Mouse (Mus musculus) lung, postnatal 0 days (tissue): ENCODE measurements around the gene Vps8.

Experiments
- CTCF ChIP-seq: IDR thresholded peaks from 2 replicates; pipeline ENCODE4 v1.5.1; 2016; ENCODE audit warnings: antibody characterized with exemption, mild to moderate bottlenecking
- EP300 ChIP-seq: IDR thresholded peaks from 2 replicates; pipeline ENCODE4 v1.6.1; 2016; ENCODE audit warnings: antibody characterized with exemption, mild to moderate bottlenecking, control low read depth

DNA sequence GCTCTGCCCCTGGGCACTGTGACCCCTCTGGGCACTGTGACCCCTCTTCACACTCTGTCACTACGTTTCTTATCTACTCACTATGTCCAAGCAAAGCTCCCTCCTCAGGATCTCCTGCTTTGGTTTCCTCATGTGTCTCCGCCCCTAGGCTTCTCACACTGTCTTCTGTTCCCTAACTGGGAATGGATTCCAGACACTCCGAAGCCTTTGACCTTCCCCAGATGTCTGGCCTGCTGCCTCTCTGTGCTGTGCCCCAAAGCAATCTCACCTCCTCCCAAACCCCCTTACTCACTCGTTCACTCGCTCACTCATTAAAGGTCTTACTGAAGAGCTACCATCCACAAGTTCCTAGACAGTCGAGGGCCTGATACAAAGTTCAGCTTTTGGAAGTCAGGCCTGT is 16.8 kb upstream of the Vps8 start:
- TF ChIP-seq CTCF (no peak), EP300 (no peak)
